8 mouse cellular contexts compared by ENCODE assay signal in the genomic region with DNA sequence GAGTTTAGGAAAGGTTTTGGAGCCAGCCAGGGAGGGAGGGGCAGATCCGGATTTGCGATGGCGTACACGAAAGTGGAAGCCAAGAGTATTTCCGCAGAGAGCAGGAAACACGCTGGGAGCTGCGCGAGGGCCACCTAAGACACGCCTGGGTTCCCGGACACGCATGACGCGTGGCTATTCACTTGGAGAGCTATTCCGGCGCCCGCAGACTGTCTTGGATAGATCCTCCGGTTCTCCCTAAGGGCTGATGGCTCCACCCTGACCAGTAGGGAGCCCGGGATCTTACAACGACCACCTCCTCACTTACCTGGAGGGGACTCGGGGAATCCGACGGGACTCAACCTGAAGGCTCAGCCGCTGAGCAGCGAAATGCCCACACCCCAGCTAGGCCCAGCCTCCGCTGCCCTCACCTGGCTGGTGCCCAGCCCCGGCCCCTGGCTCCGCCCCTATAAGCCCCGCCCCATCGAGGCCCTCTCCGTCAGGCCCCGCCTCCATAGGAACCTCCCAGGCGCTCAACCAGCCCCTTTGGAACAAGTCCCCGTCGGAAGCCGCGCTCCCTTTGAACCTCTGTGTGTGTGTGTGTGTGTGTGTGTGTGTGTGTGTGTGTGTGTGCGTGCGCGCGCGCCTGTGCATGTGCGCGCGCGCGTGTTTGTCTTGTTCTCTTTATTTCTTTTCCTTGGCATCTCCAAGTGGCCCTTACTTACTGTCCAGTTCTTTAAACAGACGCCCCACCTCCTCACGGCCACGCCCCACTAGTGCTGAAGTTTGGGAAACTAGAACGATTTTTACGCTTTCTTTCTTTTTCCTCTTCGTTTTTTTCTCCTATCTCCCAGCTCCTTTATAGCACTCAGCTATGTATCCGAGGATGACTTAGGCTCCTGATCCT. TPM values are rescaled to one million over a fixed set of nuclear protein-coding genes. Genes with fewer than 3 reads are reported as not detected.
DNase-seq lines count a peak whose midpoint lies in the region; ATAC-seq and TF ChIP-seq lines count a peak whose summit lies in the region.

No protein-coding gene starts in this region.

- ATAC-seq in forebrain, embryonic 11.5 days (replicated peaks; ENCODE audit: low FRiP score) = peak; percentile 85
- ATAC-seq in neural tube, embryonic 14.5 days (ENCODE audit: low read depth) = peak; percentile 67

- dilution Hi-C loops in CH12.LX (cut with MboI; ENCODE audit: extremely low pct_ligation_motif_present, extremely low pct_unique_long_range_greater_than_20kb, low sequenced_read_pairs) = no loop called here

- no peak overlapping the region for H3K27ac ChIP-seq in CH12.LX (ENCODE audit: insufficient read depth, low read depth)
- H3K27ac ChIP-seq in forebrain, embryonic 11.5 days (ENCODE audit: low read depth, low read length) = no peak overlapping the region
- H3K27ac ChIP-seq in neural tube, embryonic 14.5 days (ENCODE audit: low read depth, low read length) = no peak overlapping the region

- no peak for TF ChIP-seq EP300 in CH12.LX (IDR thresholded peaks at IDR 0.05; ENCODE audit: low read length)

- peaks cover 3% of the 10 kb centered on the region for H3K27me3 ChIP-seq in CH12.LX (replicated peaks)
- H3K27me3 ChIP-seq in forebrain, embryonic 11.5 days (ENCODE audit: control insufficient read depth, insufficient read depth, low read length) = peaks cover 18% of the 10 kb centered on the region
- H3K27me3 ChIP-seq in neural tube, embryonic 14.5 days (ENCODE audit: control insufficient read depth, insufficient read depth, low read length) = peaks cover 19% of the 10 kb centered on the region

- H3K9ac ChIP-seq in CH12.LX (ENCODE audit: insufficient read depth, low read depth) = peak overlapping the region; percentile 24; the same call in 1 of the 2 replicates
- peak overlapping the region; percentile 16; the same call in 1 of the 2 replicates for H3K9ac ChIP-seq in forebrain, embryonic 11.5 days (ENCODE audit: low read length)
- H3K9ac ChIP-seq in neural tube, embryonic 14.5 days (replicated peaks; ENCODE audit: low read depth, low read length) = peak overlapping the region; percentile 12; the same call in 1 of the 2 replicates

- in situ Hi-C loops in CH12.LX (cut with MboI; ENCODE audit: low pct_ligation_motif_present, low pct_unique_long_range_greater_than_20kb, low sequenced_read_pairs) = no loop called here

- H3K4me2 ChIP-seq in CH12.LX (ENCODE audit: insufficient read depth, low read depth, poor library complexity, severe bottlenecking) = peak overlapping the region; percentile 87
- peak overlapping the region; percentile 47 for H3K4me2 ChIP-seq in forebrain, embryonic 11.5 days (ENCODE audit: low read depth, low read length, severe bottlenecking)
- peak overlapping the region; percentile 63 for H3K4me2 ChIP-seq in neural tube, embryonic 14.5 days (ENCODE audit: low read depth, low read length)

- peaks cover 4% of the 10 kb centered on the region; the same call in 1 of the 2 replicates for H3K79me2 ChIP-seq in CH12.LX (replicated peaks; ENCODE audit: control insufficient read depth, extremely low read depth, insufficient read depth, poor library complexity, severe bottlenecking)

- H3K4me3 ChIP-seq in CH12.LX (replicated peaks in 1 of 3; ENCODE audit: low read depth in 2 of 3, low read length in 2 of 3, poor library complexity in 1 of 3) = peak overlapping the region; percentile 61 to 69 (median 62)
- peak overlapping the region; percentile 32 for H3K4me3 ChIP-seq in forebrain, embryonic 11.5 days (ENCODE audit: low read depth, low read length)
- peak overlapping the region; percentile 38 for H3K4me3 ChIP-seq in neural tube, embryonic 14.5 days (ENCODE audit: low read depth, low read length)

- TF ChIP-seq POLR2A in CH12.LX (IDR thresholded peaks at IDR 0.05; ENCODE audit: low read depth, low read length) = peak; percentile 51

- peaks cover 11 to 35% of the 10 kb centered on the region in 2 experiments; a peak in 3 of 4 replicates for H3K4me1 ChIP-seq in CH12.LX (ENCODE audit: control insufficient read depth in 1 of 2, insufficient read depth in 2 of 2)
- peaks cover 9% of the 10 kb centered on the region for H3K4me1 ChIP-seq in forebrain, embryonic 11.5 days (replicated peaks; ENCODE audit: control insufficient read depth, insufficient read depth, low read length)
- H3K4me1 ChIP-seq in neural tube, embryonic 14.5 days (ENCODE audit: control insufficient read depth, insufficient read depth, low read length) = peaks cover 11% of the 10 kb centered on the region; the same call in 1 of the 2 replicates

- WGBS in forebrain, embryonic 11.5 days = 1% methylated on average over 49 of the region's 53 CpGs
- WGBS in neural tube, embryonic 14.5 days = 1% methylated on average over 52 of the region's 53 CpGs

- intact Hi-C loops in heart, postnatal 10 days (cut with DNase I) = loop anchor here (1.0 to 2.0 kb wide), 2 partner anchors 55 to 59 kb away; no protein-coding TSS in a partner anchor

- no peak for TF ChIP-seq CTCF in CH12.LX (conservative IDR thresholded peaks at IDR 0.05 in 1 of 2, IDR thresholded peaks at IDR 0.05 in 1 of 2; ENCODE audit: low read depth in 2 of 2, low read length in 2 of 2)

- no peaks in the 10 kb centered on the region for H3K36me3 ChIP-seq in CH12.LX (replicated peaks in 1 of 2; ENCODE audit: control insufficient read depth in 1 of 2, insufficient read depth in 1 of 2, low read length in 1 of 2)
- no peaks in the 10 kb centered on the region for H3K36me3 ChIP-seq in forebrain, embryonic 11.5 days (ENCODE audit: control insufficient read depth, insufficient read depth, low read length)
- H3K36me3 ChIP-seq in neural tube, embryonic 14.5 days (ENCODE audit: control insufficient read depth, insufficient read depth, low read length) = no peaks in the 10 kb centered on the region

- no peak for TF ChIP-seq RAD21 in CH12.LX (IDR thresholded peaks at IDR 0.05; ENCODE audit: low read depth, low read length)

- H3K9me3 ChIP-seq in CH12.LX (replicated peaks; ENCODE audit: low read length) = no peaks in the 10 kb centered on the region
- no peaks in the 10 kb centered on the region for H3K9me3 ChIP-seq in forebrain, embryonic 11.5 days (ENCODE audit: control insufficient read depth, low read length)
- H3K9me3 ChIP-seq in neural tube, embryonic 14.5 days (ENCODE audit: control insufficient read depth, low read length) = no peaks in the 10 kb centered on the region

- DNase-seq in CH12.LX (ENCODE audit: extremely low read depth) = peak; percentile 81
- DNase-seq in c-Kit-positive CD71-negative TER-119-negative erythroid progenitor cells, embryonic 14.5 days (ENCODE audit: low read depth) = peak; percentile 70
- DNase-seq in forebrain, embryonic 11.5 days (ENCODE audit: low spot score) = peak; percentile 86
- DNase-seq in heart, postnatal 10 days = peak; percentile 88 to 91
- DNase-seq in kidney, postnatal 4 days = peak; percentile 93 to 95
- DNase-seq in lung, adult 18-20 months = peak; percentile 93 to 96
- DNase-seq in testis, postnatal 10 days (ENCODE audit: low spot score) = peak; percentile 94

TF ChIP-seq in CH12.LX, 34 proteins besides CTCF, POLR2A, EP300 and RAD21 (continues in another document):
- no peak for TF ChIP-seq RCOR1 (conservative IDR thresholded peaks at IDR 0.05; ENCODE audit: low read depth, low read length)
- TF ChIP-seq JUND (conservative IDR thresholded peaks at IDR 0.05; ENCODE audit: low read depth, low read length) = no peak
- no peak for TF ChIP-seq MYC (IDR thresholded peaks at IDR 0.05; ENCODE audit: low read depth, low read length)
- no peak for TF ChIP-seq ZNF384 (IDR thresholded peaks at IDR 0.05; ENCODE audit: low read depth, low read length)
- TF ChIP-seq SIN3A (IDR thresholded peaks at IDR 0.05; ENCODE audit: low read length) = peak; percentile 21; the same call in 1 of the 2 replicates
- TF ChIP-seq BHLHE40 (IDR thresholded peaks at IDR 0.05; ENCODE audit: low read depth, low read length) = no peak
- TF ChIP-seq PAX5 (IDR thresholded peaks at IDR 0.05; ENCODE audit: low read length) = no peak
- TF ChIP-seq MAX (IDR thresholded peaks at IDR 0.05; ENCODE audit: low read length) = no peak
- TF ChIP-seq MXI1 (IDR thresholded peaks at IDR 0.05; ENCODE audit: low read depth, low read length) = peak; percentile 37; the same call in 1 of the 2 replicates
- TF ChIP-seq E2F4 (IDR thresholded peaks at IDR 0.05; ENCODE audit: insufficient replicate concordance, low read depth, low read length) = no peak
- no peak for TF ChIP-seq ETS1 (conservative IDR thresholded peaks at IDR 0.05; ENCODE audit: low read depth, low read length)
- TF ChIP-seq KAT2A (IDR thresholded peaks at IDR 0.05; ENCODE audit: insufficient replicate concordance, low read length) = no peak
- TF ChIP-seq POLR2AphosphoS2 (IDR thresholded peaks at IDR 0.05; ENCODE audit: low read depth, low read length) = no peak

RNA-seq across cellular contexts. Expression of a gene that starts 3.5 kb away (rescaled TPM):
- total RNA-seq in CH12.LX (2012; rRNA removed) (84.3 and 108 TPM in 2 replicates), CH12.LX (2014; rRNA removed) (60.3 and 66.7 TPM in 2 replicates)
- 90.9 and 99.8 TPM in 2 replicates for polyA plus RNA-seq in CH12.LX (2012; ENCODE audit: insufficient read length, low read depth)
- polyA plus RNA-seq in forebrain, embryonic 11.5 days (2014; fragmentation: Nextera tagmentation; extraction: Ambion mirVana) = 1.4 TPM in 2 replicates
- total RNA-seq in heart, postnatal 10 days (2021) = 1 to 10 TPM; 1.4 to 2.3 TPM
- 1.1 and 1.7 TPM in 2 replicates for polyA plus RNA-seq in neural tube, embryonic 14.5 days (2014; fragmentation: Nextera tagmentation; extraction: Ambion mirVana)

RNA-seq across cellular contexts. Expression of a gene that starts 26.1 kb away (rescaled TPM):
- 22.9 and 25.2 TPM in 2 replicates for total RNA-seq in CH12.LX (2012; rRNA removed)
- 21.5 and 22.1 TPM in 2 replicates for total RNA-seq in CH12.LX (2014; rRNA removed)
- polyA plus RNA-seq in CH12.LX (2012; ENCODE audit: insufficient read length, low read depth) = 40.0 and 44.6 TPM in 2 replicates
- 31.1 and 32.5 TPM in 2 replicates for polyA plus RNA-seq in forebrain, embryonic 11.5 days (2014; fragmentation: Nextera tagmentation; extraction: Ambion mirVana)
- 10 to 100 TPM; 57.8 to 72.1 TPM for total RNA-seq in heart, postnatal 10 days (2021)
- 5.4 and 9.0 TPM in 2 replicates for polyA plus RNA-seq in neural tube, embryonic 14.5 days (2014; fragmentation: Nextera tagmentation; extraction: Ambion mirVana)

RNA-seq across cellular contexts. Expression of a gene that starts 27.1 kb away (rescaled TPM):
- total RNA-seq in CH12.LX (2012; rRNA removed) = 23.6 and 32.0 TPM in 2 replicates
- total RNA-seq in CH12.LX (2014; rRNA removed) = 17.4 and 20.2 TPM in 2 replicates
- polyA plus RNA-seq in CH12.LX (2012; ENCODE audit: insufficient read length, low read depth) = 25.0 and 26.0 TPM in 2 replicates
- 22.3 and 22.8 TPM in 2 replicates for polyA plus RNA-seq in forebrain, embryonic 11.5 days (2014; fragmentation: Nextera tagmentation; extraction: Ambion mirVana)
- 10 to 100 TPM; 26.5 TPM for total RNA-seq in heart, postnatal 10 days (2021)
- polyA plus RNA-seq in neural tube, embryonic 14.5 days (2014; fragmentation: Nextera tagmentation; extraction: Ambion mirVana) = 23.1 and 24.9 TPM in 2 replicates

RNA-seq across cellular contexts. Expression of a gene that starts 47.4 kb away (rescaled TPM):
- 2.5 and 5.4 TPM in 2 replicates for total RNA-seq in CH12.LX (2012; rRNA removed)
- 1.4 and 3.9 TPM in 2 replicates for total RNA-seq in CH12.LX (2014; rRNA removed)
- 1.2 and 1.5 TPM in 2 replicates for polyA plus RNA-seq in CH12.LX (2012; ENCODE audit: insufficient read length, low read depth)
- not detected in 2 replicates for polyA plus RNA-seq in forebrain, embryonic 11.5 days (2014; fragmentation: Nextera tagmentation; extraction: Ambion mirVana)
- total RNA-seq in heart, postnatal 10 days (2021) = 10 to 100 TPM; 42.3 to 66.3 TPM
- 0.82 and 2.7 TPM in 2 replicates for polyA plus RNA-seq in neural tube, embryonic 14.5 days (2014; fragmentation: Nextera tagmentation; extraction: Ambion mirVana)

Comparison
In these comparisons a context has a peak if more than half of its experiments do, and no peak if none do; other contexts are left out.
1. RNA of a gene that starts 3.5 kb away (polyA plus RNA-seq): 90.9 to 99.8 TPM in CH12.LX; 1.4 TPM in forebrain, embryonic 11.5 days and 1.1 to 1.7 TPM in neural tube, embryonic 14.5 days; every median in the first group is over 10 times any median in the second.
2. Peak in every context shown above with its lines, with median percentiles within 50 percentile points of each other: DNase-seq, H3K4me2 ChIP-seq, H3K4me3 ChIP-seq and H3K9ac ChIP-seq.